Mouse (Mus musculus) testis, postnatal 14 days (tissue): ENCODE measurements around the gene Cdkl3.

ENCODE experiments used
- DNase-seq: peaks from one replicate; pipeline ENCODE4 v3.0.0; 2021; ENCODE audit warnings: low spot score

The Cdkl3 gene

GRCm38 (mm10) chr11:52122045-52122444 lies 118.0 kb downstream of the Cdkl3 start:
- DNase-seq = no peak

GRCm38 (mm10) chr11:52124468-52124867 lies 120.4 kb downstream of the Cdkl3 start:
- DNase-seq = no peak

GRCm38 (mm10) chr11:52127169-52127568 lies 123.1 kb downstream of the Cdkl3 start:
- DNase-seq = no peak

- no peak for DNase-seq
Observed at GRCm38 (mm10) chr11:52127760-52128159, 123.7 kb downstream of the Cdkl3 start.

GRCm38 (mm10) chr11:52128316-52129061 lies 124.5 kb downstream of the Cdkl3 start:
- no peak for DNase-seq

- DNase-seq = no peak
Observed at GRCm38 (mm10) chr11:52129171-52129570, 125.2 kb downstream of the Cdkl3 start.

- DNase-seq = no peak
Observed at GRCm38 (mm10) chr11:52129621-52130450, 125.8 kb downstream of the Cdkl3 start.

- DNase-seq = no peak
Observed at GRCm38 (mm10) chr11:52130451-52131068, 126.5 kb downstream of the Cdkl3 start.
